Mouse (Mus musculus) brain, embryonic 14.5 days (tissue): ENCODE measurements around the gene Cachd1.

Experiments used
- CTCF ChIP-seq: fragments of 200-500 bp; IDR thresholded peaks from 2 replicates; pipeline ENCODE4 v1.5.1; 2012; ENCODE audit warnings: inconsistent platforms, mild to moderate bottlenecking, moderate library complexity, borderline replicate concordance; ENCODE audit not compliant: insufficient read depth, insufficient read length; ENCODE audit errors: extremely low read depth
- POLR2A ChIP-seq: fragments of 200-500 bp; IDR thresholded peaks from 2 replicates; pipeline ENCODE4 v1.6.1; 2012; ENCODE audit warnings: mild to moderate bottlenecking, inconsistent platforms, borderline replicate concordance; ENCODE audit not compliant: poor library complexity, insufficient read depth, insufficient read length, severe bottlenecking; ENCODE audit errors: extremely low read depth

DNA sequence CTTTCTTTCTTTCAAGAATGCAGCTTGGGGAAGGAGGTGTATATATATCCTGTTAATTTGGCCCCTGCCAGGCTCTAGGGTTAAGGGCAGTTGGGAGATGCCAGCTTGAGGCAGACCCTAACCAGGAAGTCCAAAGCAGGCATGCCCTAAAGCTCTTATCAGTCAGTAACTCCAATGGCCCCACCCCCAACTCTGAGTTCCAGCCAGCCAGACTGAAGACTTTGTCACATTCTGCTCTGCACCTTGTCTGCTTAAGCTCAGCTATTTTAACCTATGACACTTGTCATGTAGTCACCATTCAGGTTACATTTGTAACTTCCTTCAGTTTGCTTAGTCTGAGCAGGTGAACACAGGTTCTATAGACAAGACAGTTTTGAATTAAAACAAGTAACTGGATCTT lies 117.3 kb downstream of the Cachd1 start:
- TF ChIP-seq POLR2A (no peak), CTCF (no peak)
